Mouse (Mus musculus) midbrain, embryonic 12.5 days (tissue): ENCODE results near the gene Mymk. TPM values are rescaled to one million over a fixed set of nuclear protein-coding genes. Genes with fewer than 3 reads are reported as not detected.
A peak's percentile ranks its signal among the peaks of the same experiment; 100 is the strongest.

ENCODE experiments used
- ATAC-seq: fragments of 200-750 bp; cut with Nextera tagmentation; 2 replicates; pipeline ENCODE4 v1.8.0; 2017; ENCODE audit warnings: low read depth, moderate TSS enrichment, moderate library complexity; ENCODE audit not compliant: low FRiP score
- H3K27ac ChIP-seq: fragments of 300-500 bp; sonication (generic); replicated peaks from 2 replicates; pipeline ENCODE4 v1.5.1; 2016; ENCODE audit warnings: mild to moderate bottlenecking
- H3K27me3 ChIP-seq: fragments of 300-500 bp; sonication (generic); 2 replicates; pipeline ENCODE4 v1.6.1; 2016; ENCODE audit warnings: mild to moderate bottlenecking
- H3K36me3 ChIP-seq: fragments of 300-500 bp; sonication (generic); 2 replicates; pipeline ENCODE4 v1.6.1; 2016
- H3K4me1 ChIP-seq: fragments of 300-500 bp; sonication (generic); 2 replicates; pipeline ENCODE4 v1.6.1; 2016
- H3K4me2 ChIP-seq: fragments of 300-500 bp; sonication (generic); replicated peaks from 2 replicates; pipeline ENCODE4 v1.6.1; 2016; ENCODE audit warnings: mild to moderate bottlenecking, moderate library complexity
- H3K4me3 ChIP-seq: fragments of 300-500 bp; sonication (generic); 2 replicates; pipeline ENCODE4 v1.5.1; 2016; ENCODE audit warnings: mild to moderate bottlenecking
- H3K9ac ChIP-seq: fragments of 300-500 bp; sonication (generic); replicated peaks from 2 replicates; pipeline ENCODE4 v1.6.1; 2016; ENCODE audit warnings: mild to moderate bottlenecking, moderate library complexity
- H3K9me3 ChIP-seq: fragments of 300-500 bp; sonication (generic); 2 replicates; pipeline ENCODE4 v1.6.1; 2016; ENCODE audit warnings: mild to moderate bottlenecking
- WGBS: fragments of 180-500 bp; shearing (Covaris S2); methylation state at CpG from one replicate; pipeline ENCODE4 v1.1.7; 2016; 5-methylcytosine and 5-hydroxymethylcytosine counted together
- polyA plus RNA-seq: library from polyadenylated mRNA; unstranded; fragments of >200 nt; fragmentation: Nextera tagmentation; extraction: Ambion mirVana; gene quantifications from 2 replicates; pipeline ENCODE4 v1.2.1, GENCODE M21; 2016

Gene Mymk
- polyA plus RNA-seq, 1 experiment from 2014 or later: 0.14 TPM

DNA sequence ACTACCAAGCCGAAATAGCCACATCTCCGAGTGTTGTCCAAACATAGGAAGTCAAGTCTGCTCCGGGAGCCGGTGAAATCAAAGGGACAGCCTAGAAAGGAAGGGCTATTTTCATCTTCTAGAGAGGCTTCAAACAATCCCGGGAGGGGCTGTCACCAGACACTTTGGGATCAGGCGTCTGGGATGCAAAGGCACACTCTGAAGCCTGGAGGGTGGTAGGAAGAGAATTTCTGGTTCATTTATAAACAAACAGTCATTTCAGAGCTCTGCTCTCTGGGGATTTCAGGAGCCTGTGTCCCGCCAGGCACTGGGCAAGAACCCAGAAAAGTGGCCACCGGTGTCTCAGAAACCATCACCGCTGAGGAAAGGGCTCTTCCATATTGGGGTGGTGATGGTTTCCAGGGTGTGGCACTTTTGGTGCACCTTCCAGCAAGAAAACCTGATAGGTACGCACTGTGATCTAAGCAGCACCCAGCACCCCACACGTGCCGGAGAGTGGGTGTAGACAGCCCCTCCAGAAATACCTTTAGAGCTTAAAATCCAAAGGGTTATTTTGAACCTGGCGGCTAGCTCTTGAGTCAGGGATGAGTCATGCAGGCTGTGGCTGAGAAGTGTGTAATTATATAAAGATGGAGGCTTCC is 24.5 kb upstream of the Mymk start:
- 77% methylated on average over 13 of the region's 13 CpGs for WGBS

DNA sequence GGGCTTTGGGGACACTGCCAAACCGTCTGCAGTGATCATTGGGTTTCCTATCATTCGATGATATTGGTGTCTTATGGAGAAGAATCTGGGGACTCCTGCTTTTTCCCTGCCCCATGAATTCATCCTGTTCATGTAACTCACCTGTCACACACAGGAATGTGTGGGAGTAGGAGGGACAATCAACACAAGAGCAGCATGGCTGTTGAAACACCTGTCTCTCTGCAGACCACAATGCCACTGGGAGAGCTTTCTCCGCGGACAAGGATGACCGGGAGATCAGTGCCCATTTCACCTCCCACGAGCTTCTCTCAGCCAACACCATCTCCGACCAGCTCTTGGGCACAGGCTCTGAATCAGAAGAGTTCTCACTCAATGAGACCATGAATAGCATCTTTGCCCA is 23.2 kb upstream of the Mymk start:
- Histone ChIP-seq H3K4me2 (no peak overlapping the region), H3K27ac (no peak overlapping the region), H3K9ac (no peak overlapping the region), H3K4me1 (peaks cover 13% of the 10 kb centered on the region), H3K4me3 (no peak overlapping the region), H3K9me3 (no peaks in the 10 kb centered on the region), H3K36me3 (no peaks in the 10 kb centered on the region), H3K27me3 (0 out of 2 replicates have a peak, but pooled peaks cover 3% of the 10 kb centered on the region)
- 89% methylated on average over 7 of the region's 7 CpGs for WGBS
- ATAC-seq: no peak

More for the DNA sequence above, 24.5 kb upstream of the Mymk start:
- Histone ChIP-seq H3K4me3 (no peak overlapping the region), H3K27ac (no peak overlapping the region), H3K4me1 (peaks cover 13% of the 10 kb centered on the region), H3K9me3 (no peaks in the 10 kb centered on the region), H3K27me3 (0 out of 2 replicates have a peak, but pooled peaks cover 3% of the 10 kb centered on the region), H3K4me2 (no peak overlapping the region), H3K9ac (no peak overlapping the region), H3K36me3 (no peaks in the 10 kb centered on the region)
- no peak for ATAC-seq

DNA sequence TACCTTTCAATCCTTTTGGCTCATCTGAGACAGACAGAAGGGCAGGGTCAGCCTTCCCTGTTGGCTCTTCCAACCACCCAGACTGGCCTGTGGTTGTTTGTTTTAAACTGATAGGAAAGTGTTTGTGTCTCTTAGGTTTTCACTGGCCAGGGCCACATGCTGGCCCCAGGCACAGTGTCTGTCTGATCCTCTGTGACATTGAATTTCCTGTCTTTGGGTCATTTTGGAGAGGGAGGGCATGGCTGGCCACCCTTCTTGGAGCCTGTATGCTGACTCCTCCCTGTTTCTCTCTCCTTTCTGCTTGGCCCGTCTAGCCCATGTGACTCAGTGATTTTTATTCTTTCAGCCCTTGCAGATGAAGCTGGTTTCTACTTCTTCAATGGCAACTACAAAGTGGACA is 17.3 kb upstream of the Mymk start:
- no peaks in the 10 kb centered on the region for H3K27me3 ChIP-seq
- no peak overlapping the region for H3K9ac ChIP-seq
- no peak overlapping the region for H3K4me3 ChIP-seq
- H3K36me3 ChIP-seq: no peaks in the 10 kb centered on the region
- no peaks in the 10 kb centered on the region for H3K4me1 ChIP-seq
- no peak overlapping the region for H3K4me2 ChIP-seq
- no peak overlapping the region for H3K27ac ChIP-seq
- ATAC-seq: no peak
- WGBS: 82% methylated on average over 1 of the region's 1 CpGs
- no peaks in the 10 kb centered on the region for H3K9me3 ChIP-seq

DNA sequence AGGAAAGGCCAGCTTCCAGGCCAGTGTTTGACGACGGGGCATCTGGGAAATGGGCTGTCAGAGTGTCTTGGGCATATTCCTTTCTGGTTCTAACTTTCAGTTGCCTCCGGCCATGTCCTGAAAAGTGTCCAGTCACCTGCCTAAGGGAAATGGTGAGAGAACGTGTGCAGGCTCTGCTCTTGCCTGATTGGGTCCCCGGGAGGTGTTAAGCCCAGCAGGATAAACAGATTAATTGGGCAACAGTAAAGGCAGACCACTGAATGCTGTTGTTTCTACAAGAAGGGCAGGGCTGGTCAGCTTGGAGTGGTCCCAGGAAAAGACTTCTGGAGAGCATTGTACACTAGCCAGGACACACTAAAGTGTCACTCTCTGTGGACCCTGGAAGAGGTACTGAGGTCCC is 16.7 kb upstream of the Mymk start:
- Histone ChIP-seq H3K36me3 (no peaks in the 10 kb centered on the region), H3K27me3 (no peaks in the 10 kb centered on the region), H3K4me2 (no peak overlapping the region), H3K9me3 (no peaks in the 10 kb centered on the region), H3K4me1 (no peaks in the 10 kb centered on the region), H3K9ac (no peak overlapping the region), H3K27ac (no peak overlapping the region), H3K4me3 (no peak overlapping the region)
- 71% methylated on average over 5 of the region's 5 CpGs for WGBS
- no peak for ATAC-seq

DNA sequence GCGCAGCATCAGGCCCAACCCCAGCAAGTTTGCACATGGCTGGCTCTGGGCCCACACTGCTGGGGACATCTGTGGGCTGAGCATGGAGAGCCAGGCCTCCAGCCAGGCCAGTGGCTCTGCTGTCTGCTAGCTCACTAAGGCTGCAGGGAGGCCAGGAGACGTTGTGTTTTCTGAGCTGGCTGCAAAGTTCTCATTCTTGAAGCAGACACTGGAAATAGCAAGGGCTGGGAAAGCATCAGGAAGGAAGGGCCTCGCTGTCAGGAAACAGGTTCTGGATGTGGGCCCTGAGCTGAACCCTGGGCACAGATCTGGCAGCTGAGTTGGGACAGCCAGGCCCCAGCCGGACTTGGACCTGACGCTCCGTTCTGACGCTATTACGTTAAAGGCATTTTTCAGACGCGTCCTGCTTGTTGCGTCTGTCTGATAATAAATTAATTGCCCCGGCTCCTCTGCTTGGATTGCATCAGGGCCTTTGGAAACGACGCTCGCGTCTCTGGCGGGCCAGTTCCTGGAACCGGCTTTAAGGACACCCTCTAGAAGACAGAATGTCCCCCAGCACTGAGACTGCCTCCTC is 16.2 kb upstream of the Mymk start:
- Histone ChIP-seq H3K4me1 (no peaks in the 10 kb centered on the region), H3K36me3 (no peaks in the 10 kb centered on the region), H3K9ac (no peak overlapping the region), H3K4me3 (no peak overlapping the region), H3K27ac (no peak overlapping the region), H3K27me3 (no peaks in the 10 kb centered on the region), H3K9me3 (no peaks in the 10 kb centered on the region), H3K4me2 (no peak overlapping the region)
- WGBS: 85% methylated on average over 18 of the region's 18 CpGs
- ATAC-seq: no peak

DNA sequence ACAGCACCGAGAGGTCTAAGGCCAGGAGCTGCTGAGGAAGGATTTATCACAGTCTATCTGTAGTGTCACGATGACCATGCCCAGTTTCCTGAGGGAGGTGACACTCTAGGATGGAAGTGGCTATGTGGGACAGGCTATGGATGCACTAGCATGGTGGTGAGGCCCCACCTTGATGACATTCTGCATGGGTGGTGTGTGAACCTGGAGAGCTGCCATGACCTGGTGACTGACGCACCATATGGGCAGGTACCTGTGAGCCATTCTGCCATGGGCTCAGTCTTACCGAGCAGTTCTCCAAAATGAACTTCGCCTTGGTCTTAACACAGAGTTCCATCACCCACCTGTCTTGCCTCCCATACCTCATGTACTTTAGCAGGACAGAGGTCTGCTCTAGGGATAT is 15.6 kb upstream of the Mymk start:
- no peak for ATAC-seq
- Histone ChIP-seq H3K4me1 (no peaks in the 10 kb centered on the region), H3K36me3 (no peaks in the 10 kb centered on the region), H3K4me3 (no peak overlapping the region), H3K27ac (no peak overlapping the region), H3K9ac (no peak overlapping the region), H3K9me3 (no peaks in the 10 kb centered on the region), H3K4me2 (no peak overlapping the region), H3K27me3 (no peaks in the 10 kb centered on the region)
- WGBS: 94% methylated on average over 5 of the region's 5 CpGs

DNA sequence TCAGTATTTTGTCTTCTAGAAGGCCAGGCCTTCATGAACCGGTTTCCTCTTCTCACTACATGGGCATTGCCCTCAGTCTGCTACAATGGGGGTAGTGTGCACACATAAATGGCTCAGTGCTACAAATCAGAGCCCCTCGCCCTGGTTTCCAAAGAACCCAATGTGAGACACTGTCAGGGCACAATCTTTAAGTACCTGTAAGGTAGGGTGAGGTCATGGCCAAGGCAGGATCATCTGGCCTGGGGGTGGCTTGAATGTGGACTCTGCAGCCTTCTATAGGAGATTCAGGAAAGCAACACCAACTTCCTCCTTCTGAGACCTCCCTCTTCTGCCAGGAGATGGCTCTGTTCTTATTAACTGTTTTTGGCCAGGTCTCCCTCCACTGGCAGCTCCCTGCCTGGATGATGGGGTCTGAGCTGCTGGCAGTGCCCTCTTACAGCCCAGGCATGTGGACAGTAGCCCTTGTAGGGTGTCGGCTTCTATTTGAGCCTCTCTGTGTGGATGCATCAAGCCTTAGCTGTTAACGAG is 14.6 kb upstream of the Mymk start:
- no peaks in the 10 kb centered on the region for H3K27me3 ChIP-seq
- no peaks in the 10 kb centered on the region for H3K4me1 ChIP-seq
- no peak overlapping the region for H3K4me3 ChIP-seq
- 83% methylated on average over 4 of the region's 4 CpGs for WGBS
- ATAC-seq: no peak
- no peak overlapping the region for H3K27ac ChIP-seq
- H3K9ac ChIP-seq: no peak overlapping the region
- H3K4me2 ChIP-seq: no peak overlapping the region
- H3K9me3 ChIP-seq: no peaks in the 10 kb centered on the region
- no peaks in the 10 kb centered on the region for H3K36me3 ChIP-seq

DNA sequence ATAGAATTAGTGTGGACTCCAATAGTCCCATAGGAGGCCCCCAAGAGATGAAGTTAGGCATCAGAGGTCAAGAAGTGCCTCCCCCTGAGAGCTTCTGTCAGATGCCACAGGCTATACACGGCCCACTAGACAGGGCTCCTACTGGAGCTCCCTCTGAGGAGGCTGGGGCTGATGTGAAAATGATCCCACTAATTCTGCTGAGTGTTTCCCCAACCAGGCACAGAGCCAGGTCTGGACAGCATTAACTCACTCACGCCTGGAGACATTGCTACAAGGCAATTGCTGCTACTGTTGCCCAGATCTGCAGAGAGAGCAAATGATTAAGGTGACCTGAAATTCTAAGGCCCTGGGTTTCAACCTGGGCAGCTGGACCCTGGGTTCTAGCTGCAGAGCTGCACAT is 13.8 kb upstream of the Mymk start:
- no peaks in the 10 kb centered on the region for H3K4me1 ChIP-seq
- no peak overlapping the region for H3K27ac ChIP-seq
- no peak overlapping the region for H3K4me2 ChIP-seq
- no peak overlapping the region for H3K9ac ChIP-seq
- H3K36me3 ChIP-seq: no peaks in the 10 kb centered on the region
- no peaks in the 10 kb centered on the region for H3K27me3 ChIP-seq
- no peak overlapping the region for H3K4me3 ChIP-seq
- H3K9me3 ChIP-seq: no peaks in the 10 kb centered on the region
- ATAC-seq: no peak
- 68% methylated on average over 2 of the region's 2 CpGs for WGBS

DNA sequence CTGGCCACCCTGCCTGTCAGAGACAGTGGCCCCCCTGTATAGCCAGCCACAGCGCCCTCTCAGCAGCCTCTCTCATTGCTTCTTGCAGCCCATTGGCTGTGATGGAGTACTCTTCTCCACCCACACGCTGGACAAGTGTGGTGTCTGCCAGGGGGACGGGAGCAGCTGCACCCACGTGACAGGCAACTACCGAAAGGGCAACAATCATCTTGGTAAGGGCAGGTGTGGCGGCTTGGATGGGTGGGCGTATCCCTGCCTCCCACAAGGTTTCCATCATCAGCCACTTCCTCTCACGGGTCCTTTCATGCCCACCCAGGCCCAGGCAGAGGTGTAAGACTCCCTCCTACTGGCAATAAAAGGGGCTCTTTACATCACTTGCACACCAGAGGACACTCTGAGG is 13.0 kb upstream of the Mymk start:
- no peaks in the 10 kb centered on the region for H3K9me3 ChIP-seq
- no peak overlapping the region for H3K9ac ChIP-seq
- no peak for ATAC-seq
- no peak overlapping the region for H3K4me2 ChIP-seq
- no peaks in the 10 kb centered on the region for H3K36me3 ChIP-seq
- peaks cover 1% of the 10 kb centered on the region; the same call in 1 of the 2 replicates for H3K4me1 ChIP-seq
- WGBS: 63% methylated on average over 8 of the region's 8 CpGs
- no peak overlapping the region for H3K4me3 ChIP-seq
- H3K27ac ChIP-seq: no peak overlapping the region
- no peaks in the 10 kb centered on the region for H3K27me3 ChIP-seq

DNA sequence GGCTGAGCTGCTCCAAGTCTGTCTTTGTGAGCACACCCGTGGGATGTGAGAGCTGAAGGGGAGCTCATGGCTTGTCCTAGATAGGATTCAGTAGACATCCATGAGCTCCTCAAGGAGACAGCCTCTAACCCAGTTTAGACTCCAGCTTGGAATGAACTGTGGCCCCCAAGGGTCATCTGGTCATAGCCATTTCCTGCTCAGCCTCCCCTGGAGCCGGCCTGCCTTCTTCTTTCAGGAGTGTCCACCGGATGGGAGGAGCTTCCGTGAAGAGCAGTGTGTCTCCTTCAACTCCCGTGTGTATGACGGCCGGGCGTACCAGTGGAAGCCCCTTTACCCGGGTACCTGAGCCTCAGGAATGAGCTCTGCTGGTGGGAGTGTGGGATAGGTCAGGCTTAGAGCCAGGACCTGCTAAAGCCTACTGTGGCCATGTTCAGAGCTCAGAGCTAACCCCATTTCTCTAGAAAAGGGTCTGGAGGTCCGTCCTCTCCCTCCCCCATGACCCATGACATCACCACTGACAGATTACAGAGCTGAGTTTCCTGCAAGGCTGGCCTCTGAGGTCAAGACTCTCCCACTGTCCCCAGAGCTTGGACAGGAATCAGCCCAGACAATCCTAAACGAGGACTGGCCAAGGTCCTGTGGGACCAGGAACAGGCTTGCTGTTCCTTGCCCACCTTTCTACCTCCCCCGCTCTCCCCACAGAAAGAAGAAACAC is 11.9 kb upstream of the Mymk start:
- Histone ChIP-seq H3K4me1 (peaks cover 12% of the 10 kb centered on the region), H3K9me3 (no peaks in the 10 kb centered on the region), H3K4me2 (no peak overlapping the region), H3K36me3 (no peaks in the 10 kb centered on the region), H3K27me3 (no peaks in the 10 kb centered on the region), H3K27ac (no peak overlapping the region), H3K9ac (no peak overlapping the region), H3K4me3 (no peak overlapping the region)
- no peak for ATAC-seq
- 76% methylated on average over 12 of the region's 12 CpGs for WGBS

DNA sequence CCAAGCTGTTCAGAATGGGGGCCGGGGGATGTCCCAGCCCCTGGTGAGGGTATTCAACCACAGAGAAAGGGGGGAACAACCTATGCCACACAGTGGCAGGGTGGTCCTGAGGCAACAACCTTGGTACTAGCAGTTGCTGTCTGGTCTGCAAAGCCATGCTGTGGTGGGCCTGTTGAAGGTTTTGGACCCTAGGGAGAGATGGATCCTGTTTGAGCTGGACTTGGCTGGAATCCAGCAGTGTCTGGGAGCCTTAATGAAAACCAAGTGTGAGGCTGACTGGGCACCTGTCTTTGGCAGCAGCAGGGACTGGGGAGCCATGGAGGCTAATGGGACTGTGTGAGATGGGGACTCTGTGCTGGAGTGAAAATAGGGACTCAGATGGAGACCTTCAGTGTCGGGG is 7.7 kb upstream of the Mymk start:
- Histone ChIP-seq H3K4me2 (peak overlapping the region; percentile 32), H3K36me3 (no peaks in the 10 kb centered on the region), H3K4me3 (no peak overlapping the region), H3K9me3 (no peaks in the 10 kb centered on the region), H3K9ac (no peak overlapping the region), H3K27ac (peak overlapping the region; percentile 46), H3K27me3 (peaks cover 7% of the 10 kb centered on the region), H3K4me1 (peaks cover 15% of the 10 kb centered on the region)
- ATAC-seq: no peak; the same call in 1 of the 2 replicates
- 61% methylated on average over 2 of the region's 2 CpGs for WGBS

DNA sequence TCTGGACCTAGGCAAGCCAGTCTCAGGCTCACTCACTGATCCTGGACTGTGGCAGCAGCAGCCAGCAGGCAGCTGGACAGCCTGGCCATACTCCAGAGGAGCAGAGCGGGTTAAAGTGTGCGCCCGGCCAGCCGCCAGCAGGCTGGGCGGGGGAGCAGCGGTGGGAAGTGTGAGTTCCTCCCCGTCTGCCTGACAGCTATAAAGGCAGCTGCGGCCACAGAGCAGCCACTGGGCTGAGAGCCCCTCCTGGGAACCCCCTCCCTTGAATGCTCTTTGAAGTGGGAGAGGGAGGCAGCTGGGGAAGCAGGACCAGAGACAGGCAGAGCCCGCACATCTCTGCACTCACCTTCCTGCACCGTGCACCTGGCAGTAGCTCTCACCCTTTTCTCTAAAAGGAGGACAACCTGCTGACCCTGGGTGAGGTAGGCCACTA is 7.2 kb upstream of the Mymk start, which contains the start of gene Adamtsl2:
Adamtsl2 (plus strand) TSS at position 228 of the 433 bp plus-strand sequence.
- Histone ChIP-seq H3K4me3 (no peak within 1 kb of the TSS), H3K9me3 (no peaks in the 10 kb centered on the region), H3K9ac (no peak within 1 kb of the TSS), H3K4me2 (peak within 1 kb of the TSS; percentile 32), H3K27me3 (peaks cover 7% of the 10 kb centered on the region), H3K36me3 (no peaks in the 10 kb centered on the region), H3K27ac (peak within 1 kb of the TSS; percentile 46), H3K4me1 (peaks cover 15% of the 10 kb centered on the region)
- 1% methylated on average over 10 of the region's 10 CpGs for WGBS
- ATAC-seq: peak; percentile 80
